Mouse (Mus musculus) ES-Bruce4 (cell line): Measurements from ENCODE around the gene Pgs1. TPM values are rescaled to one million over a fixed set of nuclear protein-coding genes. Genes with fewer than 3 reads are reported as not detected.

Experiments
- H3K27ac ChIP-seq: 2 replicates; pipeline ENCODE4 v1.5.1; 2012; ENCODE audit warnings: low read length, inconsistent platforms; ENCODE audit not compliant: insufficient read depth
- H3K27me3 ChIP-seq: 2 replicates; pipeline ENCODE4 v1.6.1; 2012; ENCODE audit warnings: mild to moderate bottlenecking, low read length, inconsistent platforms; ENCODE audit not compliant: control insufficient read depth, poor library complexity, insufficient read depth, severe bottlenecking
- H3K36me3 ChIP-seq: 2 replicates; pipeline ENCODE4 v1.6.1; 2012; ENCODE audit warnings: inconsistent platforms, mild to moderate bottlenecking, low read length, moderate library complexity; ENCODE audit not compliant: control insufficient read depth, poor library complexity, insufficient read depth, severe bottlenecking
- H3K4me1 ChIP-seq: one replicate; pipeline ENCODE4 v1.8.1; 2011; ENCODE audit warnings: low read length; ENCODE audit not compliant: control insufficient read depth, insufficient read depth
- H3K4me3 ChIP-seq: 2 replicates; pipeline ENCODE4 v1.5.1; 2011; ENCODE audit warnings: low read depth, mild to moderate bottlenecking, low read length
- H3K9ac ChIP-seq: 2 replicates; pipeline ENCODE4 v1.6.1; 2012; ENCODE audit warnings: low read depth, mild to moderate bottlenecking, inconsistent platforms; ENCODE audit not compliant: poor library complexity, severe bottlenecking
- H3K9me3 ChIP-seq: replicated peaks from 2 replicates; pipeline ENCODE4 v1.6.1; 2012; ENCODE audit warnings: mild to moderate bottlenecking, low read length, inconsistent platforms; ENCODE audit not compliant: control insufficient read depth, poor library complexity, insufficient read depth, severe bottlenecking
- CTCF ChIP-seq: IDR thresholded peaks from one replicate; pipeline ENCODE4 v1.8.1; 2011; ENCODE audit warnings: low read depth, low read length
- EP300 ChIP-seq: IDR thresholded peaks from 2 replicates; pipeline ENCODE4 v1.6.1; 2011; ENCODE audit warnings: low read depth, low read length; ENCODE audit not compliant: insufficient read depth
- POLR2A ChIP-seq: IDR thresholded peaks from one replicate; pipeline ENCODE4 v1.8.1; 2011; ENCODE audit warnings: low read length; ENCODE audit not compliant: insufficient read depth
- polyA plus RNA-seq: library from polyadenylated mRNA; stranded (reverse); fragments of >200 nt; gene quantifications from 2 replicates; pipeline ENCODE4 v1.2.4, GENCODE M21; 2011; ENCODE audit warnings: low read depth; ENCODE audit not compliant: missing spikeins, insufficient read depth, insufficient read length

Pgs1 gene
- polyA plus RNA-seq, 1 experiment, result 31.5 TPM

GRCm38 (mm10) chr11:118049641-118050040 lies 63.5 kb downstream of the Pgs1 start:
- peaks cover 2% of the 10 kb centered on the region for H3K4me1 ChIP-seq
- no peak for TF ChIP-seq POLR2A
- TF ChIP-seq CTCF, result no peak
- TF ChIP-seq EP300, result no peak
- H3K36me3 ChIP-seq, result no peaks in the 10 kb centered on the region
- no peaks in the 10 kb centered on the region for H3K9me3 ChIP-seq
- H3K9ac ChIP-seq, result no peak overlapping the region
- no peak overlapping the region for H3K27ac ChIP-seq
- no peak overlapping the region for H3K4me3 ChIP-seq
- no peaks in the 10 kb centered on the region for H3K27me3 ChIP-seq

GRCm38 (mm10) chr11:118050174-118050573 lies 64.1 kb downstream of the Pgs1 start:
- peaks cover 4% of the 10 kb centered on the region for H3K4me1 ChIP-seq
- H3K36me3 ChIP-seq, result no peaks in the 10 kb centered on the region
- TF ChIP-seq POLR2A (no peak), CTCF (no peak), EP300 (no peak)
- no peak overlapping the region for H3K4me3 ChIP-seq
- H3K9ac ChIP-seq, result no peak overlapping the region
- H3K9me3 ChIP-seq, result no peaks in the 10 kb centered on the region
- H3K27me3 ChIP-seq, result no peaks in the 10 kb centered on the region
- no peak overlapping the region for H3K27ac ChIP-seq

GRCm38 (mm10) chr11:118058367-118058766 lies 72.3 kb downstream of the Pgs1 start:
- H3K27me3 ChIP-seq, result no peaks in the 10 kb centered on the region
- no peaks in the 10 kb centered on the region for H3K36me3 ChIP-seq
- no peak overlapping the region for H3K27ac ChIP-seq
- no peak overlapping the region for H3K9ac ChIP-seq
- no peaks in the 10 kb centered on the region for H3K9me3 ChIP-seq
- H3K4me3 ChIP-seq, result no peak overlapping the region
- TF ChIP-seq EP300 (no peak), CTCF (no peak), POLR2A (no peak)
- H3K4me1 ChIP-seq, result peaks cover 5% of the 10 kb centered on the region

GRCm38 (mm10) chr11:118058872-118059271 lies 72.8 kb downstream of the Pgs1 start:
- H3K27ac ChIP-seq, result no peak overlapping the region

GRCm38 (mm10) chr11:118060038-118060437 lies 73.9 kb downstream of the Pgs1 start:
- Histone ChIP-seq H3K4me3 (no peak overlapping the region), H3K9me3 (no peaks in the 10 kb centered on the region), H3K36me3 (no peaks in the 10 kb centered on the region), H3K27me3 (no peaks in the 10 kb centered on the region), H3K27ac (no peak overlapping the region), H3K9ac (no peak overlapping the region), H3K4me1 (peaks cover 5% of the 10 kb centered on the region)
- TF ChIP-seq EP300 (no peak), POLR2A (no peak), CTCF (no peak)

More at GRCm38 (mm10) chr11:118058872-118059271, 72.8 kb downstream of the Pgs1 start:
- H3K9me3 ChIP-seq, result no peaks in the 10 kb centered on the region
- no peaks in the 10 kb centered on the region for H3K36me3 ChIP-seq
- H3K4me1 ChIP-seq, result peaks cover 5% of the 10 kb centered on the region
- H3K4me3 ChIP-seq, result no peak overlapping the region
- H3K27me3 ChIP-seq, result no peaks in the 10 kb centered on the region
- H3K9ac ChIP-seq, result no peak overlapping the region
- TF ChIP-seq POLR2A, result no peak
- no peak for TF ChIP-seq EP300
- no peak for TF ChIP-seq CTCF

- TF ChIP-seq CTCF, result no peak
- TF ChIP-seq POLR2A, result no peak
- no peak for TF ChIP-seq EP300
- H3K36me3 ChIP-seq, result no peaks in the 10 kb centered on the region
- H3K27me3 ChIP-seq, result no peaks in the 10 kb centered on the region
- no peak overlapping the region for H3K9ac ChIP-seq
- no peaks in the 10 kb centered on the region for H3K4me1 ChIP-seq
- no peaks in the 10 kb centered on the region for H3K9me3 ChIP-seq
- H3K27ac ChIP-seq, result no peak overlapping the region
- no peak overlapping the region for H3K4me3 ChIP-seq
These were observed 81.5 kb downstream of the Pgs1 start for GRCm38 (mm10) chr11:118067588-118067987.
